Mouse (Mus musculus) gastrocnemius, postnatal 36 days (tissue): ENCODE results near the gene Zg16. TPM values are rescaled to one million over a fixed set of nuclear protein-coding genes. Genes with fewer than 3 reads are reported as not detected.
"Not testable (repeated sequence)": the region's sequence is repeated elsewhere in the genome, so short reads cannot be mapped to it uniquely, and the experiment has no call there.

ENCODE experiments used
- DNase-seq, 2 experiments: peaks; one replicate each; pipeline ENCODE4 v3.0.0; 2022
- intact Hi-C: fragments of 180-260 bp; cut with DNase I; formaldehyde crosslinking; loops from one replicate; pipeline ENCODE4 v1.15.1; 2025
- total RNA-seq, 2 experiments: library from RNA; stranded (reverse); gene quantifications; 2 replicates each; pipeline ENCODE4 v1.2.3; 2021

The Zg16 gene
- total RNA-seq, 2 experiments from 2014 or later: not detected

GRCm38 (mm10) chr7:127105551-127105950 is 18.4 kb upstream of the Zg16 start:
- no peak for DNase-seq
- intact Hi-C loops: loop anchor here (5.0 to 10.0 kb wide), 2 partner anchors 91 to 353 kb away; partner anchors contain the start of genes Mvp, Pagr1a and Pagr1b

GRCm38 (mm10) chr7:127104560-127105332 is 17.6 kb upstream of the Zg16 start:
- intact Hi-C loops: loop anchor here (5.0 to 10.0 kb wide), 2 partner anchors 90 to 352 kb away; partner anchors contain the start of genes Mvp, Pagr1a and Pagr1b
- DNase-seq: peak; percentile 21 to 44

DNA sequence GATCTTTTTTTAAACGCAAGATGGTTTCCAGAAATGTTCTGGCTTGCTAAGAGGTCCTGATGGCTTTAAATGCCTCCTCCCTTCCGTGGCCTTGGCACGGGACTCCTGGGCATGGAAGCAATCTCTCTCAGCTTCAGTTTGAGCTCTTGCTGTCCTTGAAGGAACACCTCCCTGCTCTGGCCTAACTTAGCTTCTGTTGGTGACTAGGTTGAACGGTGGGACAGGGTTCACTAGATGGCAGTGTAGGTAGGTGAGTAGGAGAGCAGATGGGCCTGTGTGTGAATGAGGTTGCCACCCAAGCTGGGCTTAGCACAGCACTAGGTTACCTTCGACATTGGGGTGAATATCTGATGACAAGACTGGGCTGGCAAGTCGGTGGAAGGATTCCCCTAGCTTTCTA is 16.8 kb upstream of the Zg16 start:
- intact Hi-C loops: loop anchor here (10.0 kb wide), 1 partner anchor 89 kb away; the partner anchor contains the start of genes Mvp, Pagr1a and Pagr1b
- DNase-seq: no peak

- DNase-seq: no peak
- intact Hi-C loops: loop anchor here (10.0 kb wide), 1 partner anchor 87 kb away; the partner anchor contains the start of genes Mvp, Pagr1a and Pagr1b
Observed at GRCm38 (mm10) chr7:127102148-127102547, 15.0 kb upstream of the Zg16 start.

DNA sequence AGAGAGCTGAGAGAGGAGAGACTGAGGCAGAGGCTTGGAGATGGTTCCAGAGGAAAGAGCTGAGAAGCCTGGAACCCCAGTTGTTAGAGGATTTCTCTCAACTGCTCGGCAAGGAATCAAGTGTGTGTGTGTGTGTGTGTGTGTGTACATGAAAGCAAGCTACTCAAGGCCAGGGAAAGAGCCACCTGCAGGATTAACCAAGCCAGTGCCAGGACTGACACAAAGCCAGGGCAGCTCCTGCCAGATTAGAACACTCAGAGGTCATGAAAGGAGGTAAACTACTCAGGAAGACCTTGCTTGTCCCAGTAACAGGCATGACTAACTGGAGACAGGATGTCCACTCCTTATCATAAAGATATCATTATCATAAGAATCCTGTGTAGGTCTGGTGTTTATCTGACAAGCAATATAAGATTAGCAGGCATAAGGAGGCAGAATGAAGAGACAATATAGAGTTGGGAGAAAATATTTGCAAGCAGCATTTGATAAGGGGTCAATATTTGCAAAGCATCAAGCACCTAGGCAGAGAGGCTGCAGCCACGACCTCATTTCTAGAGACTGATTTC is 14.4 kb upstream of the Zg16 start:
- intact Hi-C loops: loop anchor here (10.0 kb wide), 1 partner anchor 87 kb away; the partner anchor contains the start of genes Mvp, Pagr1a and Pagr1b
- DNase-seq: no peak

DNA sequence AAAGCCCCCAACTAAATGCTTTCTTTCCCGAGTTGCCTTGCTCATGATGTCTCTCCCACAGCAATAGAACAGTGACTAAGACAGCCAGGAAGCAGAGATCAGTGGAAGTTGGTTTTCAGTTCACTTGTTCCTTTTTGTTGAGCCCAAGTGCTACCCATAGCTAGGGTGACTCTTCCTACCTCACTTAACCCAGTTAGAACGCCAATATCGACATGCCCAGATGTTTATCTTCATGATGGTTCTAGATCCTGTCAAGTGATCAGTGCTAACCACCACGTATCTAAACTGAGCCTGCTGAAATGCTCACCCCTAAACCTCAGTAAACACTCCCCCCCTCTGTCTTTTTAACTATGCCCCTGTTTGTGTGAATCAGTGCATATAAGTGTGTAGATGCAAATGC is 12.4 kb upstream of the Zg16 start:
- intact Hi-C loops: no loop called here
- DNase-seq: no peak

DNA sequence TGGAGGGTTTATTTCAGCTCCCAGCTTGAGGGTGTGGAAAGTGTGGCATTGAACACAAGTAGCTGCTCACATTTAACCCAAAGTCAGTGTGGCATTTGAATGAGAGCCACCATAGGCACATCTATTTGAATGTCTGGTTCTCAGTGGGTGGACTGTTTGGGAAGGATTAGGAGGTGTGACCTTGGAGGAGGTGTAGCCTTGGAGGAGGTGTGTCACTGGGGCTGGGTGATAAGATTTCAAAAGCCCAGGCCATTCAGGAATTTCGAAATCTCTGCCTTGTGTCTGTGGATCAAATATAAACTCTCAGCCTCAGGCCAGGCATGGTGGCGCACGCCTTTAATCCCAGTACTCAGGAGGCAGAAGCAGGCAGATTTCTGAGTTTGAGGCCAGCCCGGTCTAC is 11.8 kb upstream of the Zg16 start:
- intact Hi-C loops: no loop called here
- DNase-seq: no peak

DNA sequence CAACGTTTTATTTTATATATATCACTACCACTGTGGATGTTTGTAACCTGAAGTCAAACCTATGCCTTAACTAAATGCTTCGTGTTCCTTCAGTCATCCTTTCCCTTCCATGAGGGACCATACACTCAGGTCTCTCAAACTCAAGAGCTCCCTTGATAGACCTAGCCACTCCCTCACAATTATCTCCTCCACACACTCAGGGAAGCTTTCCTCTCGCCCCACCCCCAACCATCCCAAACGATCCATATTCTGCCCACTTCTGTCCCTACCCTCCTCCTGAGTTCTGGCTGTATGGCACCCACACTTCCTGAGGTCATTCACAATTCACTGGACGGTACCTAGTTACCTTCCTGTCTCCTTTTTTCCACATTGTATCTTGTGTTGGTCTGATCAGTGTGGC is 11.4 kb upstream of the Zg16 start:
- intact Hi-C loops: no loop called here
- no peak for DNase-seq

DNA sequence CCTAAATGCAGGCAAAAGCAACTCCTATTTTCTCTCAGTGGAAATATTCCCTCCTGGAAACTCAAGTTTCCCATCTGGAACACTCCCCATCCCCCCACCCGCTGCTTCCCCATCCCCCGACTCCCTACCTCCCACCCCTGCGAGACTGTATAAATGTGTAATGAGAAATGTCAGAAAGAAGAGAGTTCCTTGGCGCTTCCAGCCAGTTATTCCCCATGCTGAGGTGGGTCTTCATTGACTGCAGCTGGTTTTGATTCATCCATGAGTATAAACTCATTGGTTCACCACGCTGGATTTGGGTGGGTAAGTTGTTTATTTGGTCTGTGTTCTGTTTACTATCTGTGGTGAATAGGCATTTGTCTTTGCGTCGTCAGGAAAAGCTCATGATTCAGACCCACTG is 9.3 kb upstream of the Zg16 start:
- no peak for DNase-seq
- intact Hi-C loops: no loop called here

DNA sequence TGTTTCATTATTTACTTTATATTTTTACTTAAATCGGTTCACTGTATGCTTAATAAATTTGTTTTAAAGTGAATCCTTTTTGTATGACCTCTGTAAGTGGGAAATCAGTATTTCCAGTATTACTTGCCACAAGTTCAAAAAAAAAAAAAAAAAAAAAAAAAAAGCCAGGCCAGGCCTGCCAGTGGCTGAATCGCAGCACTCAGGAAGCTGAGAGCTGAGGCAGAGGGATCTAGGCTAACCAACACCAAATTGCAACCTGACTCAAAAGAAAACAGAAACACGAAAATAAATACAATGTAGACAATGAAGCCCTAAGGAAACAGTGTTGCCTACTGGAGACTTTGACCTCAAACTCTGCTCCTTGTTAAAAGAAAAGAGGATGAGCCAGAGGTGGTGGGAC is 6.8 kb upstream of the Zg16 start:
- intact Hi-C loops: no loop called here
- DNase-seq: no peak

- peak; percentile 23 to 34 for DNase-seq
Observed at GRCm38 (mm10) chr7:127091114-127091896, 4.2 kb upstream of the Zg16 start, which contains the start of gene AI467606. AI467606 (plus strand) TSS chr7:127091359.

GRCm38 (mm10) chr7:127090154-127091113 is 3.3 kb upstream of the Zg16 start:
- intact Hi-C loops: no loop called here
- DNase-seq: no peak

More at GRCm38 (mm10) chr7:127091114-127091896, 4.2 kb upstream of the Zg16 start, which contains the start of gene AI467606:
- intact Hi-C loops: no loop called here

- no peak for DNase-seq
- intact Hi-C loops: loop anchor here (2.0 kb wide), 1 partner anchor 676 kb away; no protein-coding TSS in a partner anchor
Observed at GRCm38 (mm10) chr7:127088901-127089845, 2.0 kb upstream of the Zg16 start.

DNA sequence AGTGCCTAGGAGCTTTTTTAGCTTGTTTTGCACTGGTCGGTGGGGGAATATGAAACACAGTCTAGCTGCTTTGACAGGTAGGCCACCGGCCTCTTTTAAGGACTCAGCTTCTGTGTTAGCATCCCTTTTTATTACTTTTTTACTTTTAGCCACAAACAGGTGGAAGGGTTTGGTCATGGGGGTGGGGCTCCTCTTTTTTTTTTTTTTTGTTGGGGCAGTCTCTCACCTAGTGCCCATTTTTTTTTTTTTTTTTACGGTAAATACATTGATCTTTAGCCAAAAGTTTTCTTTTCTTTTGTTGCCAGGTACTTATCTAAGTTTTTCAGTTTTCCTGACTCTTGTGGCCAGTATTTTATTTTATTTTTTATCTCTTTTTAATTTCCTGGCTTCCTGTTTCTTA is 955 bp upstream of the Zg16 start:
- no peak for DNase-seq
- intact Hi-C loops: loop anchor here (2.0 kb wide), 1 partner anchor 675 kb away; no protein-coding TSS in a partner anchor

GRCm38 (mm10) chr7:127085751-127086150 is 1.4 kb downstream of the Zg16 start:
- intact Hi-C loops: not testable (repeated sequence)

GRCm38 (mm10) chr7:127084794-127085193 is 2.3 kb downstream of the Zg16 start:
- DNase-seq: no peak
- intact Hi-C loops: no loop called here

More at GRCm38 (mm10) chr7:127085751-127086150, 1.4 kb downstream of the Zg16 start:
- DNase-seq: not testable (repeated sequence)

- DNase-seq: no peak
- intact Hi-C loops: no loop called here
Observed at GRCm38 (mm10) chr7:127083689-127084088, 3.4 kb downstream of the Zg16 start.

- intact Hi-C loops: no loop called here
- DNase-seq: no peak
Observed at GRCm38 (mm10) chr7:127082995-127083394, 4.1 kb downstream of the Zg16 start.
